Mouse (Mus musculus) right cerebral cortex, adult 2 months (tissue): ENCODE measurements around the gene Calm2.

Experiments used
- DNase-seq, 2 experiments: peaks; one replicate each; pipeline ENCODE4 v3.0.0; 2021 to 2022; ENCODE audit warnings: low spot score in 2 of 2

Gene Calm2

GRCm38 (mm10) chr17:87458911-87459749 lies 12.4 kb upstream of the Calm2 start:
- DNase-seq, result peak in 1 of 2 experiments; percentile 34

GRCm38 (mm10) chr17:87457961-87458360 lies 11.2 kb upstream of the Calm2 start:
- no peak for DNase-seq

- DNase-seq, result no peak
Observed at GRCm38 (mm10) chr17:87454121-87454520, 7.4 kb upstream of the Calm2 start.

- DNase-seq, result no peak
Observed at GRCm38 (mm10) chr17:87453336-87453735, 6.6 kb upstream of the Calm2 start.

DNA sequence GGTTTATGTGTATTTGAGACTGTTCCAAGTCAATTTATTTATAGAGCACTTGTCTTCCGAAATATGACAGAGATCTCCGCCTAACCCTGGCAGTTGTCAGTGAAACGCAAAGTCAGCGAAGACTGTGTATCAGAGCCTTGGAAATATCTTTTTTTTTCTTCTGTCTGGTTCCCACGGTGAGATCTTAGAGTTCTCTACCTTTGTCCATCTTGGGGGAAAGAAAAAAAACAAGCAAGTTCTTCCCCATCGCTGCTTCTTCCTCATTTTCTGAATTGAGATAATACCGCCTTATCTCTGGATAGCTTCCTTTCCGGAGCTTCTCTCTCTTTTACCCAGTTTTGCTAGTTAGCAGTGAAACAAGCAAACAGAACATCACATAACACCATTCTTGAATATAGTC lies 2.1 kb upstream of the Calm2 start:
- DNase-seq, result no peak

- no peak for DNase-seq
Observed at GRCm38 (mm10) chr17:87448339-87448738, 1.6 kb upstream of the Calm2 start.

GRCm38 (mm10) chr17:87447612-87448200 lies 971 bp upstream of the Calm2 start:
- no peak for DNase-seq

- no peak for DNase-seq
Observed at GRCm38 (mm10) chr17:87445917-87446766, 593 bp downstream of the Calm2 start.

GRCm38 (mm10) chr17:87445337-87445916 lies 1.3 kb downstream of the Calm2 start:
- DNase-seq, result no peak

DNA sequence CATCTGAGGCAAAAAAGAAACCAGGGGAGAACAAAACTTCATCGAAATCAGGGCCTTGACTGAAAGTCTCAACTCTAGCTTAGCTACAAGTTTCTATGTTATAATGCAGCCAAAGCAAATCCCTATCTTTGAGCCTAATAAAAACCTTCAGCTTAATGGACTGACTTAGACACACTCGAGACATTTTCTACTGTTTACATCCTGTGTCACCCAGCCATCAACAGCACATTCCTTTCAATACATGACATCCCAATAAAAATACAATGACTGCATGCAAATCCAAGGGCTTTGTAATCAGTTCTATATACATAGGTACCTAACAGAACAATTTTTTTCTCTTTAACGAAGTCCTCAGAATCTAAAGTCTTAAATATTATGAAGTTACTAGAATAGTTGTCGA lies 2.0 kb downstream of the Calm2 start:
- DNase-seq, result no peak

DNA sequence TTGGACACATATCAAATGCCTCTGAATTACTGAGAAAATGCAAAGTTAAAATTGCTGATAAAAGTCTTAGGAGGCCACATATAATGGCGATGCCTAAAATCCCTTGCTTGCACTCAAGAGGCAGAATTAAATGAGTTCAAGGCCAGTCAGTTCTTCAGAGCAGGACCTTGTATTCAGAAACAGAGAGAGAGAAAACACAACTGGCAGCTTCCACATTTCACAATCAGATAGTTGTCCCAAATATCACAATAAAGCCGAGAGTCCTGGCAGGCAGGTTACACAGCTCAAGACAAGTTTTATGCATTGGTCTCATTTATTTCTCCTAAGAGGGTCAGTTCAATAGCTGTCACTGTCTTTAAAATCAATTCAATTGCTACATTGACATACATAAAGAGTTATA lies 5.2 kb downstream of the Calm2 start:
- no peak for DNase-seq

DNA sequence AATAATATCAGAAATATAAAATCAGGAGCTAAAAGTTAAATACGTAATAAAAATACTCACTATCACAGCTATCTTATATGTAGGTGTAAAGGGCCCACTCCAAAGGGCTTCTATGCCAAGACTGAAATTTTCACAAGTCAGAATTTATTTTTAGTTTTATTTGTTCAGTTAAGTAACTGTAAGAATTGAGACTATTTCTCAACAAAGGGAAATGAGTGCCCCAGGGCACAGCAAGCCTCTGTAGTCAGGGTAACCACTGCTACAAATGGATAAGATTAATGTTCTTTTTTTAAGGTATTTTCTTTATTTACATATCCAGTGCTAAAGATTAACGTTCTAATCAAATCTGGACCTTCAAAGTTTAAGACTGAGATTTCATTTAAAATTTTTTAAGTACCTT lies 7.3 kb downstream of the Calm2 start:
- DNase-seq, result no peak

GRCm38 (mm10) chr17:87433929-87434328 lies 12.8 kb downstream of the Calm2 start:
- DNase-seq, result no peak

DNA sequence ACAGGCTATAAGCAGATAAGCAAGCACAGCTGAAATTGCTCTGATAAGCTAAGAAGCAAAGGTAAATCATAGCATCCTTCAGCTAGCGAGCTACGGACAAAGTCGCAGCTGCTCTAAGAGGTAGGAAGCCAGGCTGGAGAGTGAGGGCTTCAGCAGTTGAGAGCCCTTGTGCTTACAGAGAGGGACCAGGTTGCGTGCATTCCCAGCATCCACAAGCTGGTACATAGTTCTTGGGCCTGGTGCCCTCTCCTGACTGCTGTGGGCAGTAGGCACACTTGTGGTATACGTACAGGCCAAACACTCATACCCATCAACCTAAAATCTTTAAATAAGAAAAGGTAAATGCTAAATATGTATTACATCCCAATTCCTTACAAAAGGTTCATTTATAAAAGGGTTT lies 14.0 kb downstream of the Calm2 start:
- no peak for DNase-seq

GRCm38 (mm10) chr17:87432314-87432713 lies 14.4 kb downstream of the Calm2 start:
- DNase-seq, result no peak

- DNase-seq, result no peak
Observed at GRCm38 (mm10) chr17:87429431-87429830, 17.3 kb downstream of the Calm2 start.

- no peak for DNase-seq
Observed at GRCm38 (mm10) chr17:87427511-87427910, 19.2 kb downstream of the Calm2 start, which contains the start of gene Stpg4. TSS of gene Stpg4 (minus strand) at chr17:87427741.

DNA sequence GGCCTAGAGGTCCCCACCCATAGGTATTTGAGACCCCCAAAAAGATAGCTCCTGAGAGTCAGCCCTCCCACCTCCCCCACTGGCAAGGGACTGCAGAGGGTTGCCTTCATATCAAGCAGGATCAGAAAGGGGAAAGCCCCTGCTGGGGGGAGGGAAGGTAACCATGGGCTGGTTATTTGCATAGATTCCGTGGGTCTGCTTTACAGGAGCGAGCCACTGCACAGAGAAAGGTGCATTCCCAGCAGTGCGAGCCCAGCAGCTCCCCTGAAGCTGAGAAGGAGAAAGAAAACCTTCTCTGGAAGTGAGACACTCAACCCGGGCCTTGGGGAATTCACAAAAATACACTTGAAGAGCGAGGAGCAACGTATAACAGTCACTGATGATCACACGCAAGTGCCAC lies 28.7 kb downstream of the Calm2 start:
- no peak for DNase-seq

DNA sequence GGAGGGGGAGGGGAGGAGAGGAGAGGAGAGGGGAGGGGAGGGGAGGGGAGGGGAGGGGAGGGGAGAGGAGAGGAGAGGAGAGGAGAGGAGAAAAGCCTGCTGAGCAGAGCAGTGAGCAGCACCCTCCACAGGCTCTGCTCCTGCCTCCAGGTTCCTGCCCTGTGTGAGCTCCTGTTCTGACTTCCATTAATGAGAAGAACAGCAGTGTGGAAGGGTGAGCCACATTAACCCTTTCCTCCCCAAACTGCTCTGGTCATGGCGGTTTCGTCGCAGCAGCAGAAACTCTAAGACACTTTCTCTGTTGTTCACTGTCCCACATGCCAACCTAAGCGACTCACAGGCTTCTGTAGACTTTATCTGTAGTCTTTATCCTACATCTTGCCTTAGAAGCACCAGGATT lies 40.1 kb downstream of the Calm2 start:
- no peak for DNase-seq

DNA sequence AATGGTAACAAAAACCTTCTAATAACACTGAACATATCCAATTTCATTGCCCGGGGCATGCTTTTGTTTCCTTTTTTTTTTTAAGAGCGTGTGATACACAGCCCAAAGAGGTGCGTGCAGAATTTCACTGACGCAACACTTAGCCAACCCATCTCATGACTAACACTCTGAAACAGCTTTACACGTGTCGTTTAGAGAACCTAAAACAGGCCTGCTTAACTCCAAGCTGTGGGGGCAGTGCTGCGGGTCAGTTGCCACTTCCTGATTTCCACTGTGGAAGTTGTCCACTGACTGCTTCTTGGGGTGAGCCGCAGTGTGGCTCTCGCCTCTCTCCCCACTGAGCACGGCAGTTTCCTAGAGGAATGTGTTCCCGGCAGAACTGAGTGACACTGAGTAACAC lies 41.2 kb downstream of the Calm2 start:
- DNase-seq, result no peak

GRCm38 (mm10) chr17:87403462-87403861 lies 43.3 kb downstream of the Calm2 start:
- no peak for DNase-seq

GRCm38 (mm10) chr17:87402444-87402843 lies 44.3 kb downstream of the Calm2 start:
- no peak for DNase-seq
